Mouse (Mus musculus): ENCODE results near the gene Snx20. TPM values are rescaled to one million over a fixed set of nuclear protein-coding genes. Genes with fewer than 3 reads are reported as not detected.
"Not testable (repeated sequence)": the region's sequence is repeated elsewhere in the genome, so short reads cannot be mapped to it uniquely, and the experiment has no call there.

Gene Snx20
- total RNA-seq (2021): 1 to 10 TPM in 1 of 2 experiments, under 1 TPM in 1; 0.94 to 1.6 TPM

GRCm38 (mm10) chr8:88635474-88636397 lies at the start of gene Snx20:
Snx20 (minus strand) TSS chr8:88636128.
- peak in 1 of 2 experiments; percentile 37 for DNase-seq
- intact Hi-C loops (cut with DNase I): no loop called here

- DNase-seq: no peak
- intact Hi-C loops (cut with DNase I): no loop called here
Measured at GRCm38 (mm10) chr8:88683656-88684289, 47.8 kb upstream of the Snx20 start.

- DNase-seq: no peak
- intact Hi-C loops (cut with DNase I): no loop called here
Measured at GRCm38 (mm10) chr8:88681046-88681445, 45.1 kb upstream of the Snx20 start.

GRCm38 (mm10) chr8:88680566-88680965 lies 44.6 kb upstream of the Snx20 start:
- DNase-seq: no peak
- intact Hi-C loops (cut with DNase I): no loop called here

GRCm38 (mm10) chr8:88677071-88677470 lies 41.1 kb upstream of the Snx20 start:
- intact Hi-C loops (cut with DNase I): no loop called here
- DNase-seq: no peak

GRCm38 (mm10) chr8:88675372-88676165 lies 39.6 kb upstream of the Snx20 start:
- intact Hi-C loops (cut with DNase I): no loop called here
- DNase-seq: no peak

- DNase-seq: no peak
- intact Hi-C loops (cut with DNase I): no loop called here
Measured at GRCm38 (mm10) chr8:88673859-88674258, 37.9 kb upstream of the Snx20 start.

- intact Hi-C loops (cut with DNase I): no loop called here
- no peak for DNase-seq
Measured at GRCm38 (mm10) chr8:88671575-88671974, 35.6 kb upstream of the Snx20 start.

- intact Hi-C loops (cut with DNase I): no loop called here
Measured at GRCm38 (mm10) chr8:88670782-88671181, 34.9 kb upstream of the Snx20 start.

GRCm38 (mm10) chr8:88668400-88669086 lies 32.6 kb upstream of the Snx20 start:
- intact Hi-C loops (cut with DNase I): no loop called here
- no peak for DNase-seq

More at GRCm38 (mm10) chr8:88670782-88671181, 34.9 kb upstream of the Snx20 start:
- DNase-seq: no peak

- DNase-seq: no peak
- intact Hi-C loops (cut with DNase I): no loop called here
Measured at GRCm38 (mm10) chr8:88666435-88666834, 30.5 kb upstream of the Snx20 start.

GRCm38 (mm10) chr8:88664947-88665346 lies 29.0 kb upstream of the Snx20 start:
- intact Hi-C loops (cut with DNase I): no loop called here
- DNase-seq: no peak

GRCm38 (mm10) chr8:88664121-88664520 lies 28.2 kb upstream of the Snx20 start:
- intact Hi-C loops (cut with DNase I): no loop called here
- no peak for DNase-seq

- DNase-seq: no peak
- intact Hi-C loops (cut with DNase I): no loop called here
Measured at GRCm38 (mm10) chr8:88662401-88662821, 26.5 kb upstream of the Snx20 start.

- DNase-seq: no peak
- intact Hi-C loops (cut with DNase I): no loop called here
Measured at GRCm38 (mm10) chr8:88659873-88660272, 23.9 kb upstream of the Snx20 start.

- intact Hi-C loops (cut with DNase I): no loop called here
- DNase-seq: no peak
Measured at GRCm38 (mm10) chr8:88655334-88655733, 19.4 kb upstream of the Snx20 start.

- DNase-seq; intact Hi-C loops (cut with DNase I): not testable (repeated sequence)
Measured at GRCm38 (mm10) chr8:88651122-88651521, 15.2 kb upstream of the Snx20 start.

GRCm38 (mm10) chr8:88650016-88650708 lies 14.2 kb upstream of the Snx20 start:
- intact Hi-C loops (cut with DNase I): no loop called here

GRCm38 (mm10) chr8:88648322-88648721 lies 12.4 kb upstream of the Snx20 start:
- DNase-seq: no peak
- intact Hi-C loops (cut with DNase I): no loop called here

More at GRCm38 (mm10) chr8:88650016-88650708, 14.2 kb upstream of the Snx20 start:
- DNase-seq: no peak
